Mouse (Mus musculus): Measurements from ENCODE around the gene Ganc.

The Ganc gene

DNA sequence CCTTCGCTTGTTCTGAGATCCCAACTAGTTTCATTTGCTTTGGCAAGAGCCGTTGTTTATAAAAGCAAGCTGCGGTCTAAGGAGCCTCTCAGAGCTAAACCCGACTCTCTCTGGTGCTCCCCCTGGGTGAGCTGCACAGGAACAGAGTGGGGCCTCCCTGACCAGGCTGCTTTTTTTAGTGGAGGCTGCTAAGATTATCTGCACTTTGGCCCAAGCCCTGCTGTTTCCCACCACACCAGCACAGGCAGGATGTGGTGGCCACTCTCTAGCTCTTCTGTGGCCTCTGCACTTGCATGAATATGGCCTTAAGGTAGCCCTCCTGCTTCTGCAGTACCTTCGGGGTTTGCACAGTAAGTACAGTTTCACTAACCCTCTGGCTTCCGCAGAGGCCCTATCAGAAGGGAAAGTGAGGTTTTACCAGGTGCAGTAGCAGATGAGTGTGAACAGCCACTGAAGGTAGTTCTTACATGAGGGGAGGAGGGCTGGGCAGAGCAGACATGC is 96.3 kb downstream of the Ganc start:
- DNase-seq (ENCODE audit: extremely low read depth, low read depth, low spot score): no peak

GRCm38 (mm10) chr2:120501136-120501918 is 97.6 kb downstream of the Ganc start:
- DNase-seq (ENCODE audit: extremely low read depth, low read depth, low spot score): no peak

DNA sequence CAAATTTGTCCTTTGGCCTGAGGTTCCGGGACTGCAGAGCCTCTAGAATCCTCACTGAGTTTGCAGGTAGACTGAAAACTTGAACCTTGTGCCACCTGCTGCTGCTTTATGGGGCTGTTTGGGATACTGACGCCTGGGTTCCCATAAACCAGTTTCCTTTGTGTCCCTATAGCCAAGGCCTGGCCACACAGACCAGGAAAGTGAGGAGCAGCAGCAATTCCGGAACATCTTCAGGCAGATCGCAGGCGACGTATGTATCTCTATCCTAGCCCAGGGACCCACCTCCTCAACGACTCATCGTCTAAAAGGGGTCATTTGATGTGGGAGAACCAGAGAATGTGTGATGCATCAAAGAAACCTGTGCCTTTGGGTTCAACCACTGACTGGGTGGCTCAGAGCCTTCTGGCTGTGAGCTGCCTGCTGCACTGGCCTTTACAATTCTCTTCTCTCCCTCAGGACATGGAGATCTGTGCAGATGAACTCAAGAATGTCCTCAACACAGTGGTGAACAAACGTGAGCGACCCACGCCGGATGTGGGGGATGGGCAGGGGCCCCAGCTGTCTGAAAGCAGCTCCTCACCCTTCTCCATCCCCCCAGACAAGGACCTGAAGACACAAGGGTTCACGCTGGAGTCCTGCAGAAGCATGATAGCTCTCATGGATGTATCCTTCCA is 98.4 kb downstream of the Ganc start:
- DNase-seq (ENCODE audit: extremely low read depth, low read depth, low spot score): no peak

DNA sequence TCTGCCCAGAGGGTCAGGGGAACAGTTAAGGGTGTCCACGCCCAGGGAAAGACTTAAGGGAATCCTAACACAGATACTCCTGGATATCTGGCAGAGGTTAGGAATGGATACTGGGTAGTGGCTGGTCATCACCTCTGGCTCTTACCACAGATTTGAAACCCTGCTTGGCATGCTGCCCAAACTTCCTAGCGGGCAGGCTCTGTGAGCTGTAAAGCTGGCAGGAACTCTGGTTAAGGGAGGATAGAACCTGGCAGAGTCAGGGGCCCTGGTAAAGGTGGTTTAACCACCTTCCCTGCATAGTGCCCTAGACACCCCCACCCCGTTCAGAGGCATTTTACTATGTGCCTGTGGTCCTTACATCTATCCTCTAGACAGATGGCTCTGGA is 98.9 kb downstream of the Ganc start:
- no peak for DNase-seq (ENCODE audit: extremely low read depth, low read depth, low spot score)

GRCm38 (mm10) chr2:120503094-120503493 is 99.4 kb downstream of the Ganc start:
- no peak for DNase-seq (ENCODE audit: extremely low read depth, low read depth, low spot score)

DNA sequence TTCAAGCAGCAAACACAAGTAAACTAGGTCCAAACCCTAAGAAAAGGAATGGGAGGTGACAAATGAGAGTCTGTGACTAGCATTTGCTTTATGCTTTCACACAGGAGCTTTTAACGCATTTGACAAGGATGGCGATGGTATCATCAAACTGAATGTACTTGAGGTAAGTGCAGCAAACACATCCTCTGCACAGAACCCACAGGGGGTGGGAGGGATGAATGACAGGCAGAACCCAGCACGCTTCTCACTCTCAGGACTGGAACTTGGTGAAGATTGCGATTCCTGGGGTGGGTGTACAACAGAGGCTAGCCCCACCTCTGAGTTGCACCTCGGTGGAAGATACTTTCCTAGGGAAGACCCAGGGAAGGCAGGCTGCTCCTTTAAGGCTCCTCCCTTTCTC is 100.3 kb downstream of the Ganc start:
- DNase-seq (ENCODE audit: extremely low read depth, low read depth, low spot score): no peak

Data from fat pad, adult 2 months (tissue).